In the genomic region with DNA sequence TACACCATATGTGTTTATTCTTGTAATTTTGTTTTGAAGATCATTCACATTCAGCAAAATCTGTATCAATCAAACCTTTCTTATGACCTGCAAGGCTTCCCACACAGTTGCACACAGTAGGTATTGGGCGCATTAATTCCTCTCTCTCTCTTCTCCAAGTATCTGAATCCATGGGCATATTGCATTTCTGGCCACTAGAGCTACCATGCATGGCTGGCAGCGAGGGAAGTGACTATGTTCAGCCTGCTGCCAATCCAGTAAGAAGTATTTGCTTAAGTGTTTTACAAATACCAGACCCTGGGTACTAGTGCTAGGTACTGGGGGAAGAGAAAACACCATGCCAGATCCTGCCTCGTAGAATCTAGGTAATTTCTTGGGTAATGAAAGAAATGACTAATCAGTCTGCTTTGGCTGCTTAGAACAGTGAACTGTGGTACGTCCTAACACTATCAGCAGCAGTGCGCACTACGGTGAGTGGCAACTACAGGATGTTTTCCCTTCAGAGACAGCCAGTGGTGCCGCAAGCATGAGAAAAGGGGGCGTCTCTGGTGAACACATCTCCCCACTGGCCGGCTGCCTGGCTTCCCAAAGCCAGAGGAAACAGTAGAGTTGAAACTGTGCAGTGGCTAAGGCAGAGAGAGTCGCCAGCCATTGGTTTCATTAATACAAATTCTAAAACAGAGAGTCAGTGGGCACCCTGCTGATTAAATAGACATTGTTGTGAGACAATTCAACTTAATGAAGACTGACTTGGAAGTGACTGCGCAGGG, we compare ENCODE assay signal across 14 mouse cellular contexts.
DNase-seq lines count a peak whose midpoint lies in the region; ATAC-seq and TF ChIP-seq lines count a peak whose summit lies in the region.
"Had no signal": no experiment of that assay in that cellular context is flagged by ENCODE, and none has a peak within 500 bp of the region (broad histone marks: within the 10 kb centered on the region; RNA-seq: fewer than 3 reads in every experiment).

No protein-coding gene starts in this region.

- intact Hi-C loops in heart, postnatal 36 days (cut with DNase I): no loop called here

- no peak overlapping the region for H3K27ac ChIP-seq in heart, embryonic 11.5 days (ENCODE audit: low read depth, low read length)
- H3K27ac ChIP-seq: kidney, embryonic 15.5 days; liver, embryonic 14.5 days had no signal

- no peak for TF ChIP-seq POLR2A in brain, embryonic 14.5 days (IDR thresholded peaks at IDR 0.05; ENCODE audit: borderline replicate concordance, extremely low read depth, insufficient read depth, insufficient read length, poor library complexity, severe bottlenecking)

- no peak overlapping the region for H3K4me3 ChIP-seq in heart, embryonic 11.5 days (ENCODE audit: low read depth, low read length)
- H3K4me3 ChIP-seq: kidney, embryonic 15.5 days had no signal

- no peak for TF ChIP-seq CTCF in brain, embryonic 14.5 days (IDR thresholded peaks at IDR 0.05; ENCODE audit: borderline replicate concordance, extremely low read depth, insufficient read depth, insufficient read length)

- no peak overlapping the region for H3K4me2 ChIP-seq in heart, embryonic 11.5 days
- H3K4me2 ChIP-seq: kidney, embryonic 15.5 days had no signal

- DNase-seq in adrenal gland, adult 2 months: peak; percentile 13
- no peak for DNase-seq in adrenal gland, adult 18-20 months (ENCODE audit: low spot score in 2 of 2)
- DNase-seq in heart, adult 18-20 months: peak; percentile 23 to 41
- peak; percentile 47 for DNase-seq in brain, embryonic 14.5 days (ENCODE audit: low read depth)
- peak; percentile 14 to 23 for DNase-seq in heart, postnatal 36 days
- no peak for DNase-seq in cerebellum, adult 9-11 months
- DNase-seq: cerebellum, postnatal 36 days; gastrocnemius, postnatal 10 days had no signal

- H3K4me1 ChIP-seq in heart, embryonic 11.5 days (ENCODE audit: control insufficient read depth, insufficient read depth, low read length): peaks cover 26% of the 10 kb centered on the region

- H3K36me3 ChIP-seq in heart, embryonic 11.5 days (ENCODE audit: control insufficient read depth, insufficient read depth, low read length): no peaks in the 10 kb centered on the region
- H3K36me3 ChIP-seq: kidney, embryonic 15.5 days had no signal

- ATAC-seq in heart, embryonic 11.5 days (replicated peaks; ENCODE audit: insufficient number of reproducible peaks, low FRiP score, low TSS enrichment): no peak
- ATAC-seq in megakaryocyte progenitor cell, adult 5-6 weeks (replicated peaks; ENCODE audit: poor library complexity): no peak
- ATAC-seq: inflammation-experienced regulatory T-cells, adult 6 months; lung, postnatal 0 days had no signal

- H3K9ac ChIP-seq in heart, embryonic 11.5 days (ENCODE audit: low read depth, low read length): no peak overlapping the region
- H3K9ac ChIP-seq: kidney, embryonic 15.5 days; liver, embryonic 14.5 days had no signal

- H3K9me3 ChIP-seq in heart, embryonic 11.5 days (replicated peaks; ENCODE audit: control insufficient read depth, low read length): no peaks in the 10 kb centered on the region
- H3K9me3 ChIP-seq: kidney, embryonic 15.5 days had no signal

- WGBS in heart, embryonic 11.5 days (ENCODE audit: insufficient replicate concordance): 67% methylated on average over 11 of the region's 11 CpGs

- H3K27me3 ChIP-seq in heart, embryonic 11.5 days (ENCODE audit: control insufficient read depth, insufficient read depth, low read length): no peaks in the 10 kb centered on the region
- H3K27me3 ChIP-seq: kidney, embryonic 15.5 days had no signal

Comparison
In these comparisons a context has a peak if more than half of its experiments do, and no peak if none do; other contexts are left out.
1. DNase-seq: peak in adrenal gland, adult 2 months (single experiment), heart, adult 18-20 months (2 of 2), brain, embryonic 14.5 days (single experiment) and heart, postnatal 36 days (2 of 2); none in adrenal gland, adult 18-20 months (0 of 2) and cerebellum, adult 9-11 months (single experiment).